Mouse (Mus musculus) CD4-positive, CD25-positive, alpha-beta regulatory T cell, adult 9 weeks (primary cell): ENCODE results near the gene Urgcp. TPM values are rescaled to one million over a fixed set of nuclear protein-coding genes. Genes with fewer than 3 reads are reported as not detected.

ENCODE experiments used
- polyA plus RNA-seq: library from polyadenylated mRNA; unstranded; fragments of 100-300 nt; shearing (Covaris generic); gene quantifications from one replicate; pipeline ENCODE4 v1.2.1, GENCODE M21; 2017

Urgcp gene
- 31.4 TPM for polyA plus RNA-seq

GRCm38 (mm10) chr11:5761820-5762632, at the start of gene Urgcp:
Gene Urgcp (minus strand): TSS chr11:5762376.

GRCm38 (mm10) chr11:5803551-5803981, 41.4 kb upstream of the Urgcp start, which contains the start of gene Pgam2:
Gene Pgam2 (minus strand): TSS chr11:5803733.

GRCm38 (mm10) chr11:5788056-5789014, 26.2 kb upstream of the Urgcp start, which contains the start of gene Dbnl:
Gene Dbnl (plus strand): TSS chr11:5788488.

GRCm38 (mm10) chr11:5715630-5716105, 46.5 kb downstream of the Urgcp start, which contains the start of gene Mrps24:
Gene Mrps24 (minus strand): TSS chr11:5715680.

Other genes starting within 250 kb of the Urgcp start
- 32.3 TPM for gene Xbp1, start 241.7 kb downstream of the Urgcp start, polyA plus RNA-seq
- 3.8 TPM for gene Ccdc117, start 220.2 kb downstream of the Urgcp start, polyA plus RNA-seq
- gene Ankrd36, start 192.7 kb downstream of the Urgcp start, polyA plus RNA-seq = not detected
- gene Mrps24, start 46.7 kb downstream of the Urgcp start, polyA plus RNA-seq = 28.5 TPM
- gene Dbnl, start 26.1 kb upstream of the Urgcp start, polyA plus RNA-seq = 299 TPM
- gene Pgam2, start 41.4 kb upstream of the Urgcp start, polyA plus RNA-seq = 5.2 TPM
- gene Polm, start 75.6 kb upstream of the Urgcp start, polyA plus RNA-seq = 32.6 TPM
- gene Aebp1, start 99.6 kb upstream of the Urgcp start, polyA plus RNA-seq = 0.50 TPM
- 80.4 TPM for gene Pold2, start 115.9 kb upstream of the Urgcp start, polyA plus RNA-seq
- gene Myl7, start 136.4 kb upstream of the Urgcp start, polyA plus RNA-seq = not detected
- gene Gck, start 187.7 kb upstream of the Urgcp start, polyA plus RNA-seq = not detected
- 64.5 TPM for gene Ykt6, start 193.3 kb upstream of the Urgcp start, polyA plus RNA-seq